Mouse (Mus musculus): ENCODE measurements around the gene Herc6. TPM values are rescaled to one million over a fixed set of nuclear protein-coding genes. Genes with fewer than 3 reads are reported as not detected.

The Herc6 gene
- total RNA-seq, 2 experiments from 2014 or later, result 9.6 to 10.8 TPM

DNA sequence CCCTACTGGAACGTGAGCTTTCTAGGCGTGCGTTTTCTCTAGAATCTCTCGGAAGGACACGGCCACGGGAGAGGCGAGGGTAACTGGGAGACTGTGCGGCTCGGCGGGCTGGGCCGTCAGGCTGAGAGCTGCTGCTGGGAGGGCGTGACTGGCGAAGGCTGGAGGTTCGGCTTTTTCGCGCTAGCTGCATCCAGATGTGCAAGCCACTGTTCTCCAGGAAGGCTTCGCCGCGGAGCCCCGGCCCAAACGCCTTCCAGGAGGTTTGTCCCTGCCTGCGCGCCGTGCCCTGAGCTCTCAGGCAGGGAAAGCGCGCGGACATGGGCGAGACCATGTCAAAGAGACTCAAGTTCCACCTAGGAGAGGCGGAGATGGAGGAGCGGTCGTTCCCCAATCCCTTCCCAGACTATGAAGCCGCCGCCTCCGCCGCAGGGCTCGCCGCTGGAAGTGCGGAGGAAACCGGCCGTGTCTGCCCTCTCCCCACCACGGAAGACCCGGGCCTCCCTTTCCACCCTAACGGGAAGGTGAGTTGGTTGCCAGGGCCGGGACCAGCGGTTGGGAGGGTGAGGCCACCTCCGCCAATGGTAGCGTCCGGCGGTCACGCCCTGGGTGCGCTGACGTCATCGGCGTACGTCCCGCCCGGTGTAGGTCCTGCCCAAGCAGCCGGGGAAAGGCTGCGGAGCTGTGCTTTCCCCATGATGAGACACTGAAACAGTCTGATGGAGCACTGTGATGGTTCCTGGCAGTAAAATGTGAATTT lies 122.1 kb downstream of the Herc6 start:
- intact Hi-C loops (cut with DNase I), result loop anchor here (1.0 to 10.0 kb wide), 6 partner anchors 12 to 906 kb away; partner anchors contain the start of genes Kbtbd2, Nt5c3, Ppm1k and Vmn1r4
- DNase-seq (ENCODE audit: low spot score in 2 of 2), result peak; percentile 97

DNA sequence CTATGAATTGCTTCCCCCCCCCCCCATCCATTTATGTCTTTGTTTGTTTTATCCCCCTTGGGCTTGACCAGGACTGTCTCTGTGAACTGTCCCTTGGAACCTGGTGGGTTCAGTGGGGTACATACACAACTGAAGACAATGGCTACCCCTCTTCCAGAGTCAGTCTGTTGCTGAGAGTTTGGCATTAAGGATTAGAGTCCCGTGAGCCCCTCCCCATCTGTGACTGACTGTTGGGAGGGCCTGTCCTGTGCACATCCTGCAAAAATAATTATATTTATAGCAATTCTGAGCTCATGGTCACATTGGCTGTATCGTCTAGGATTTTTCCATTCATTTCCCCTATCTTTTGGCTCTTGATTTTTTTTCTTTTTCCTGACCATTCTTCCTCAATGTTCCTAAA lies 122.9 kb downstream of the Herc6 start:
- intact Hi-C loops (cut with DNase I), result loop anchor here (1.0 to 10.0 kb wide), 6 partner anchors 12 to 906 kb away; partner anchors contain the start of genes Kbtbd2, Nt5c3, Ppm1k and Vmn1r4
- peak in 1 of 2 experiments; percentile 40 for DNase-seq (ENCODE audit: low spot score in 2 of 2)

DNA sequence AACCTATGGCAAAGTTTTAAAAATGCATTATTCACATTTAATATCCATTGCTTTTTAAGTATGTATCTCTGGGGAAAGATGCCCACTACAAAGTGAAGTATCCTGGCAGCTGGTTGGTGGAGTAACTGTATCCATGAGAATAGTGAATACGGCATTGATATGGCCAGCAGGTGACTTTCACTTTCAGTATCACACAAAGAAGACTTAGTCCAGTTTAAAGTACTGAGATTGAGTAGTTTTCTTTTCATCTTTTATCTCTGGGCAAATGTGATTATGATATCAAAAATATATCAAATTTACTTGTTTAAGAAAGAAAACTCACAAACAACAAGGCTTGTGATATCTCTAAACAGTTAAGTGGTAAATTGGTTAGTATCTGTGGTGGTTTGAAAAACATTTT lies 125.9 kb downstream of the Herc6 start:
- no peak for DNase-seq (ENCODE audit: low spot score in 2 of 2)
- intact Hi-C loops (cut with DNase I), result loop anchor here (10.0 kb wide), 1 partner anchor 782 kb away; the partner anchor contains the start of genes Nt5c3 and Vmn1r4

DNA sequence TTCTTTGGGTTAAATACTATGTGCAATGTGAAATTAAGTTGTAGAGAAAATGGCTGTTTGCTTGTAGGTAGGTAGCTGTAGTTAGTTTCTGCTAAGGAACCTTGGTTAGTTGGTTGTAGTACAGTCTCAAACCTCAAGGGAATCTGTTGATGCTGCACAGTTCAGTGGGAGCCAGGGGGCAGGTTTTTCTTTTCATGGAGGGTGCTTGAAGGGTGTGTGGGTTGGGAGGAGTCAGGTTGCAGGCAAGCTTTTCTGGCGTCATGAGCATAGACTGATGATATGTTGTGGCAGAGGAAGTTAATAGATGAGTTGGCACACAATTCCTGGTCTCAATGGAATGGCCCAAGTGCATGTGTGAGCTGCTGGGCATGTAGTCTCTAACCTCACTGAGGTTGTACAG lies 130.9 kb downstream of the Herc6 start:
- intact Hi-C loops (cut with DNase I), result no loop called here
- no peak for DNase-seq (ENCODE audit: low spot score in 2 of 2)

Other genes starting within 250 kb of the Herc6 start
- gene Vmn1r17, start 217.3 kb upstream of the Herc6 start, total RNA-seq (2021), result not detected
- gene Vmn1r18, start 185.2 kb upstream of the Herc6 start, total RNA-seq (2021), result under 1 TPM in 1 of 2 experiments, not detected in 1; 0.05 TPM
- gene Vmn1r19, start 177.2 kb upstream of the Herc6 start, total RNA-seq (2021), result not detected
- gene Vmn1r20, start 152.1 kb upstream of the Herc6 start, total RNA-seq (2021), result not detected
- 10 to 100 TPM; 66.5 to 72.4 TPM for gene Ppm1k, start 45.5 kb upstream of the Herc6 start, total RNA-seq (2021)
- gene Pyurf, start 111.1 kb downstream of the Herc6 start, total RNA-seq (2021), result 1 to 10 TPM; 8.4 to 9.4 TPM
- gene Lancl2, start 121.5 kb downstream of the Herc6 start, total RNA-seq (2021), result 100 to 1,000 TPM; 120 to 128 TPM
- 100 to 1,000 TPM; 150 to 151 TPM for gene Vopp1, start 244.2 kb downstream of the Herc6 start, total RNA-seq (2021)

Measured in left cerebral cortex, postnatal 25 days (tissue).